Mouse (Mus musculus): ENCODE data around the gene Ctnna3. TPM values are rescaled to one million over a fixed set of nuclear protein-coding genes. Genes with fewer than 3 reads are reported as not detected.

Ctnna3 gene
- total and polyA plus RNA-seq, 2 experiments from 2014 or later = 0.51 to 0.52 TPM

GRCm38 (mm10) chr10:63582608-63583007 is 152.7 kb downstream of the Ctnna3 start:
- Histone ChIP-seq H3K4me1 (ENCODE audit: insufficient read depth) (no peaks in the 10 kb centered on the region), H3K4me2 (ENCODE audit: low read depth) (peak overlapping the region; percentile 32), H3K36me3 (ENCODE audit: insufficient read depth) (no peaks in the 10 kb centered on the region), H3K27ac (ENCODE audit: low read depth, low read length) (no peak overlapping the region), H3K27me3 (ENCODE audit: insufficient read depth, low read length) (no peaks in the 10 kb centered on the region), H3K9ac (no peak overlapping the region), H3K4me3 (ENCODE audit: low read depth, low read length) (no peak overlapping the region), H3K9me3 (ENCODE audit: low read length) (no peaks in the 10 kb centered on the region)
- ATAC-seq (peak; percentile 83), DNase-seq (peak; percentile 93)
- 6% methylated on average over 14 of the region's 14 CpGs for WGBS
- peak; percentile 98 for TF ChIP-seq CTCF (IDR thresholded peaks at IDR 0.05; ENCODE audit: low read depth)

GRCm38 (mm10) chr10:63583798-63584374 is 154.0 kb downstream of the Ctnna3 start:
- ATAC-seq (no peak), DNase-seq (no peak)
- Histone ChIP-seq H3K27me3 (ENCODE audit: insufficient read depth, low read length) (no peaks in the 10 kb centered on the region), H3K9me3 (ENCODE audit: low read length) (no peaks in the 10 kb centered on the region), H3K4me1 (ENCODE audit: insufficient read depth) (no peaks in the 10 kb centered on the region), H3K4me3 (ENCODE audit: low read depth, low read length) (no peak overlapping the region; the same call in 1 of the 2 replicates), H3K36me3 (ENCODE audit: insufficient read depth) (no peaks in the 10 kb centered on the region), H3K27ac (ENCODE audit: low read depth, low read length) (no peak overlapping the region), H3K4me2 (ENCODE audit: low read depth) (peak overlapping the region; percentile 6; the same call in 1 of the 2 replicates), H3K9ac (no peak overlapping the region)
- no peak for TF ChIP-seq CTCF (IDR thresholded peaks at IDR 0.05; ENCODE audit: low read depth)
- WGBS = 80% methylated on average over 20 of the region's 20 CpGs

- Histone ChIP-seq H3K4me2 (ENCODE audit: low read depth) (no peak overlapping the region), H3K9ac (no peak overlapping the region), H3K4me3 (ENCODE audit: low read depth, low read length) (no peak overlapping the region), H3K27me3 (ENCODE audit: insufficient read depth, low read length) (no peaks in the 10 kb centered on the region), H3K36me3 (ENCODE audit: insufficient read depth) (no peaks in the 10 kb centered on the region), H3K27ac (ENCODE audit: low read depth, low read length) (no peak overlapping the region), H3K4me1 (ENCODE audit: insufficient read depth) (no peaks in the 10 kb centered on the region), H3K9me3 (ENCODE audit: low read length) (no peaks in the 10 kb centered on the region)
- 94% methylated on average over 5 of the region's 5 CpGs for WGBS
- no peak for TF ChIP-seq CTCF (IDR thresholded peaks at IDR 0.05; ENCODE audit: low read depth)
- no peak for DNase-seq
- ATAC-seq = no peak
These were observed 169.5 kb downstream of the Ctnna3 start for GRCm38 (mm10) chr10:63599417-63599816.

GRCm38 (mm10) chr10:63601206-63601605 is 171.3 kb downstream of the Ctnna3 start:
- H3K36me3 ChIP-seq (ENCODE audit: insufficient read depth) = no peaks in the 10 kb centered on the region
- no peak for ATAC-seq
- WGBS = 82% methylated on average over 2 of the region's 2 CpGs

GRCm38 (mm10) chr10:63628546-63628945 is 198.6 kb downstream of the Ctnna3 start:
- WGBS = 55% methylated on average over 1 of the region's 1 CpGs
- no peaks in the 10 kb centered on the region for H3K4me1 ChIP-seq (ENCODE audit: insufficient read depth)
- no peak for DNase-seq
- no peak overlapping the region for H3K9ac ChIP-seq
- H3K27me3 ChIP-seq (ENCODE audit: insufficient read depth, low read length) = no peaks in the 10 kb centered on the region
- no peak overlapping the region for H3K4me2 ChIP-seq (ENCODE audit: low read depth)
- H3K4me3 ChIP-seq (ENCODE audit: low read depth, low read length) = no peak overlapping the region
- TF ChIP-seq CTCF (IDR thresholded peaks at IDR 0.05; ENCODE audit: low read depth) = no peak
- ATAC-seq = no peak
- no peaks in the 10 kb centered on the region for H3K9me3 ChIP-seq (ENCODE audit: low read length)
- H3K36me3 ChIP-seq (ENCODE audit: insufficient read depth) = no peaks in the 10 kb centered on the region
- no peak overlapping the region for H3K27ac ChIP-seq (ENCODE audit: low read depth, low read length)

More at GRCm38 (mm10) chr10:63601206-63601605, 171.3 kb downstream of the Ctnna3 start:
- Histone ChIP-seq H3K4me2 (ENCODE audit: low read depth) (no peak overlapping the region), H3K27ac (ENCODE audit: low read depth, low read length) (no peak overlapping the region), H3K4me1 (ENCODE audit: insufficient read depth) (no peaks in the 10 kb centered on the region), H3K9me3 (ENCODE audit: low read length) (no peaks in the 10 kb centered on the region), H3K9ac (no peak overlapping the region), H3K27me3 (ENCODE audit: insufficient read depth, low read length) (no peaks in the 10 kb centered on the region), H3K4me3 (ENCODE audit: low read depth, low read length) (no peak overlapping the region)
- no peak for DNase-seq
- TF ChIP-seq CTCF (IDR thresholded peaks at IDR 0.05; ENCODE audit: low read depth) = no peak

- WGBS = 84% methylated on average over 1 of the region's 1 CpGs
- Histone ChIP-seq H3K36me3 (ENCODE audit: insufficient read depth) (no peaks in the 10 kb centered on the region), H3K9ac (no peak overlapping the region), H3K4me2 (ENCODE audit: low read depth) (no peak overlapping the region), H3K27me3 (ENCODE audit: insufficient read depth, low read length) (no peaks in the 10 kb centered on the region), H3K9me3 (ENCODE audit: low read length) (no peaks in the 10 kb centered on the region), H3K4me3 (ENCODE audit: low read depth, low read length) (no peak overlapping the region), H3K27ac (ENCODE audit: low read depth, low read length) (no peak overlapping the region), H3K4me1 (ENCODE audit: insufficient read depth) (no peaks in the 10 kb centered on the region)
- DNase-seq = no peak
- TF ChIP-seq CTCF (IDR thresholded peaks at IDR 0.05; ENCODE audit: low read depth) = no peak
- ATAC-seq = no peak
These were observed 204.0 kb downstream of the Ctnna3 start for GRCm38 (mm10) chr10:63633915-63634314.

- ATAC-seq = no peak
These were observed 208.1 kb downstream of the Ctnna3 start for GRCm38 (mm10) chr10:63637987-63638386.

More at GRCm38 (mm10) chr10:63637987-63638386, 208.1 kb downstream of the Ctnna3 start:
- H3K4me2 ChIP-seq (ENCODE audit: low read depth) = no peak overlapping the region
- no peak for DNase-seq
- no peak overlapping the region for H3K4me3 ChIP-seq (ENCODE audit: low read depth, low read length)
- H3K27ac ChIP-seq (ENCODE audit: low read depth, low read length) = no peak overlapping the region
- H3K27me3 ChIP-seq (ENCODE audit: insufficient read depth, low read length) = no peaks in the 10 kb centered on the region
- no peaks in the 10 kb centered on the region for H3K36me3 ChIP-seq (ENCODE audit: insufficient read depth)
- WGBS = 91% methylated on average over 5 of the region's 5 CpGs
- no peak overlapping the region for H3K9ac ChIP-seq
- no peak for TF ChIP-seq CTCF (IDR thresholded peaks at IDR 0.05; ENCODE audit: low read depth)
- no peaks in the 10 kb centered on the region for H3K4me1 ChIP-seq (ENCODE audit: insufficient read depth)
- H3K9me3 ChIP-seq (ENCODE audit: low read length) = no peaks in the 10 kb centered on the region

Data from forebrain, postnatal 0 days (tissue).